Mouse (Mus musculus) bone marrow, adult 2 months (tissue): ENCODE data around the gene Eps15l1.

Source experiments
- CTCF ChIP-seq: fragments of 200-500 bp; IDR thresholded peaks from 2 replicates; pipeline ENCODE4 v1.5.1; 2011; ENCODE audit warnings: low read length, control low read depth; ENCODE audit not compliant: control insufficient read depth, insufficient read depth
- POLR2A ChIP-seq: fragments of 200-500 bp; IDR thresholded peaks from 2 replicates; pipeline ENCODE4 v1.6.1; 2011; ENCODE audit warnings: low read depth, mild to moderate bottlenecking, control low read depth, low read length, borderline replicate concordance; ENCODE audit not compliant: control insufficient read depth

- TF ChIP-seq CTCF (no peak), POLR2A (no peak)
These were observed 68.1 kb downstream of the Eps15l1 start for GRCm38 (mm10) chr8:72352951-72353699.
